Mouse (Mus musculus) embryonic facial prominence, embryonic 14.5 days (tissue): ENCODE measurements around the gene Ubiad1. TPM values are rescaled to one million over a fixed set of nuclear protein-coding genes. Genes with fewer than 3 reads are reported as not detected.

Experiments
- ATAC-seq: fragments of 200-750 bp; cut with Nextera tagmentation; 2 replicates; pipeline ENCODE4 v1.8.0; 2017; ENCODE audit warnings: low read depth, moderate number of reproducible peaks, moderate TSS enrichment
- DNase-seq: peaks from one replicate; pipeline ENCODE4 v3.0.0-alpha.2; 2015; ENCODE audit warnings: low spot score
- H3K27ac ChIP-seq: fragments of 300-500 bp; sonication (generic); replicated peaks from 2 replicates; pipeline ENCODE4 v1.5.1; 2014; ENCODE audit warnings: low read depth, mild to moderate bottlenecking, low read length, moderate library complexity
- H3K27me3 ChIP-seq: fragments of 300-500 bp; sonication (generic); replicated peaks from 2 replicates; pipeline ENCODE4 v1.6.1; 2014; ENCODE audit warnings: low read length; ENCODE audit not compliant: control insufficient read depth, insufficient read depth
- H3K36me3 ChIP-seq: fragments of 300-500 bp; sonication (generic); 2 replicates; pipeline ENCODE4 v1.6.1; 2014; ENCODE audit warnings: low read length, mixed read lengths; ENCODE audit not compliant: control insufficient read depth, insufficient read depth
- H3K4me1 ChIP-seq: fragments of 300-500 bp; sonication (generic); 2 replicates; pipeline ENCODE4 v1.6.1; 2014; ENCODE audit warnings: antibody characterized with exemption, low read length; ENCODE audit not compliant: control insufficient read depth, insufficient read depth
- H3K4me2 ChIP-seq: fragments of 300-500 bp; sonication (generic); 2 replicates; pipeline ENCODE4 v1.6.1; 2014; ENCODE audit warnings: low read depth, mild to moderate bottlenecking, low read length, moderate library complexity, mixed read lengths
- H3K4me3 ChIP-seq: fragments of 300-500 bp; sonication (generic); 2 replicates; pipeline ENCODE4 v1.5.1; 2014; ENCODE audit warnings: low read depth, mild to moderate bottlenecking, low read length
- H3K9ac ChIP-seq: fragments of 300-500 bp; sonication (generic); 2 replicates; pipeline ENCODE4 v1.6.1; 2014; ENCODE audit warnings: low read depth, mild to moderate bottlenecking, low read length, moderate library complexity, mixed read lengths
- H3K9me3 ChIP-seq: fragments of 300-500 bp; sonication (generic); 2 replicates; pipeline ENCODE4 v1.6.1; 2016; ENCODE audit warnings: low read length; ENCODE audit not compliant: control insufficient read depth
- WGBS: fragments of 180-500 bp; shearing (Covaris S2); extraction: QIAGEN DNeasy Blood & Tissue Kit; methylation state at CpG from one replicate; pipeline ENCODE4 v1.1.7; 2014; 5-methylcytosine and 5-hydroxymethylcytosine counted together
- polyA plus RNA-seq: library from polyadenylated mRNA; unstranded; fragments of >200 nt; fragmentation: Nextera tagmentation; extraction: Ambion mirVana; gene quantifications from 2 replicates; pipeline ENCODE4 v1.2.1, GENCODE M21; 2014

Ubiad1 gene
- polyA plus RNA-seq, 1 experiment from 2014 or later = 13.3 TPM

DNA sequence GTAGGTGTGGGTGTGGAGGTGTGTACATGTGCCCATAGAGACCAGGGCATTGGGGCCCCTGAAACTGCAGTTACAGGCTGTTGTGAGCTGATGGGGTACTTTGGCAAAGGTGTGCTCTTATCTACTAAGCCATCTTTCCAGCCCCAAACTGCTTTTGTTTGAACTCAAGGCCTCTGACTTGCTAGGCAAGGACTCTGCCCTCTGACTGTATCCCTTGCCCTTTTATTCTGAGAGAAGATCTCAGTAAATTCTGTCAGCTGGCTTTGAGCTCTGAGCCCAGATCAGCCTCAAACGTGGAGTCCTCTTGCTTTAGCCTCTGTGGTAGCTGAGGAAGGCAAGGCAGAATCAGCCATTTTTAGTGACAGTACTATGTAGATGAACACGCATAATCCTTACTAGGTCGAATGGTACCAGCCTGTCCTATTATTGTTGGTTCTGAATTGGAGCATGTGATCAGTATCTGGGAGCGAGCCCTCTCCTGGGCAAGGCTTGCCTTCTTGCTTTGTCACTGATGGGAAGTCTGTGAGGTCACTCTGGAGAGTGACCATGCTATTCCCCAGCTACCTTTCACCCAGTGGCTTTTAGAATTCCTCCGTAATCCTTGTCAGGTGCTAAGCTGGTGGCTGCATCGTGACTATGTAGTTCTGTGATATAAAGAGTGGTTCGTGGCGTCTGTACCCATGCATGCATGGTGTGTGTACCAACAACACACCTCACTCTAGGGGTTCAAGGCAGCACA, 28.0 kb upstream of the Ubiad1 start:
- Histone ChIP-seq H3K9me3 (no peaks in the 10 kb centered on the region), H3K27me3 (no peaks in the 10 kb centered on the region), H3K27ac (no peak overlapping the region), H3K4me2 (no peak overlapping the region), H3K9ac (no peak overlapping the region), H3K4me1 (no peaks in the 10 kb centered on the region), H3K36me3 (peaks cover 90% of the 10 kb centered on the region), H3K4me3 (no peak overlapping the region)
- 83% methylated on average over 8 of the region's 8 CpGs for WGBS
- DNase-seq (no peak), ATAC-seq (no peak)

DNA sequence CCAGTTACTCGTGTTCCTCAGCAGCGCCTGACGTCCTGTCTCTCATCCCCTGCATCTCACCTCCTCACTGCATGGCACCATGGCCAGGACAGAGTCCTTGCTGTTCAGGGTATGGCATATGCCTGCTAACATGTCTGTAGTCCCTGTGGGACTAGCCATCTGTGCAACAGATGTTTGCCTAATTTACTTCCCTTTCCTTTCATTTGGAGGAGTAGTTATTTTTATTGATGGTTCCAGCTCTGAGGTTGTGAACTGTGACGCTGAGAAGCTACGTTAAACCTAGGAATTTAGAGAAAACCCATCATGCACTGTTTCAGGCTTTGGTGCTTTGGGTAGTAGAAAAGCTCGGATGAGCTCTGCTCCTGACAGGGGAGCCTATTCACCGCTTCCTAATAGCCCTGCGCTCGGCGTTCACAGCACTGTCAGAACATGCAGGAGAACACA, 26.8 kb upstream of the Ubiad1 start:
- peak; percentile 36 for DNase-seq
- H3K36me3 ChIP-seq = peaks cover 88% of the 10 kb centered on the region
- no peaks in the 10 kb centered on the region for H3K4me1 ChIP-seq
- H3K27me3 ChIP-seq = no peaks in the 10 kb centered on the region
- no peak overlapping the region for H3K4me3 ChIP-seq
- no peaks in the 10 kb centered on the region for H3K9me3 ChIP-seq
- 56% methylated on average over 10 of the region's 10 CpGs for WGBS
- H3K27ac ChIP-seq = peak overlapping the region; percentile 25
- ATAC-seq = peak; percentile 62
- H3K9ac ChIP-seq = no peak overlapping the region
- H3K4me2 ChIP-seq = no peak overlapping the region

DNA sequence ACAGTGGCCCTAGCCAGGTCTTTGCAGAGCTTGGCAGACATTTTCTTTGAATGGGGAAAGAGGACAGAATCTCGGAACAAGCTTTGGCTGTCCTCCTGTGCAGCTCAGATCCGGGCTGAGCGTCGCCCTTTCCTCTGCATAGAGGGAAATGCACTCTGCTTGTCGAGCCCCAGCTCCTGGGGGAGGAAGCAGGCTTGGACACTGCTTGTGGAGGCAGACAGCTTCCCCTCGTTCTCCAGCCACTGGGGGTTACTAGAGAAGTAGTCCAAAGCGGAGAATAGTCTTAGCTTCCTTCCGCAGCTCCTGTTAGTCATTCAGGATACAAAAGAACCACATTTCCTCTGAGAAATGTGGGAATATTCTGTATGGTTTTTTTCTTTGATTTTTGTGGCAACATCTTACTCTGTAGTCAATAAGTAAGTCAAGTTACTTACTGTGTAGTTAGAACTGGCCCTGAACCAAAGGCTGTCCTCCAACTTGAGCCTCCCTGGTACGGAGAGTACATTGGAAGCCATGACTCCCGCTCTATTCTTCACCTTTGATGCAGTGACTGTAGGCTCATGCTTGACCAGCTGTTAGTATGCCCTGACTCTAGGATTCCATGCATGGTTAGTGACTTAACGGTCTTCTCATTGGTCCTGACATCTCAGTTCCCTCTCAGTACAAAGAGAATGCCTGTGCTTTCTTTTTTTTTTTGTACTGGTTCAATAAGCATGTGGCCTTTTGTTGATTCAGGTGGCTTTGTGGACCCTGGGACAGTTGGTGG, 25.1 kb upstream of the Ubiad1 start:
- Histone ChIP-seq H3K9me3 (no peaks in the 10 kb centered on the region), H3K4me3 (no peak overlapping the region), H3K4me1 (no peaks in the 10 kb centered on the region), H3K27ac (no peak overlapping the region), H3K4me2 (no peak overlapping the region), H3K36me3 (peaks cover 88% of the 10 kb centered on the region), H3K9ac (no peak overlapping the region), H3K27me3 (no peaks in the 10 kb centered on the region)
- 85% methylated on average over 11 of the region's 11 CpGs for WGBS
- no peak for ATAC-seq
- no peak for DNase-seq

DNA sequence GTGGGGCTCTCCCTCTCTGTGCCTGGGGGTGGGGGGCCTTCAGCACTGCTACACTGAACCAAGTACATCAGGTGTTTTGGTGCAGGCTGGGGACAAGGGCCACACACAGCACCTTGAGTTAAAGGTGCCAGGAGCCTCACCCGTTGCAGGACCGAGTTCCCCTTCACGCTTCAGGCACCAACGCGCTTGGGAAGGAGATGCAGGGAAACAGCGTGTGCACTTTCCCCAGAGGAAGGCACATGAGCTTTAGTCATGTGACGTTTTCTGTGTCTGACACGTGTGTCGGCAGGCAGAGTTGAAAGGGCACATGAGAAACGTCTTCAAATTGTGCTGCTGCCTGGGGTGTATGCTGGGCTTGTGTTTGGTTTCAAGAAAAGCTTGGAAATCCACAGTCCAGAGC, 23.8 kb upstream of the Ubiad1 start:
- no peaks in the 10 kb centered on the region for H3K9me3 ChIP-seq
- H3K9ac ChIP-seq = no peak overlapping the region
- no peak overlapping the region for H3K27ac ChIP-seq
- WGBS = 82% methylated on average over 10 of the region's 10 CpGs
- peaks cover 95% of the 10 kb centered on the region for H3K36me3 ChIP-seq
- H3K4me2 ChIP-seq = no peak overlapping the region
- ATAC-seq (no peak), DNase-seq (no peak)
- no peaks in the 10 kb centered on the region for H3K27me3 ChIP-seq
- H3K4me1 ChIP-seq = no peaks in the 10 kb centered on the region
- H3K4me3 ChIP-seq = no peak overlapping the region

DNA sequence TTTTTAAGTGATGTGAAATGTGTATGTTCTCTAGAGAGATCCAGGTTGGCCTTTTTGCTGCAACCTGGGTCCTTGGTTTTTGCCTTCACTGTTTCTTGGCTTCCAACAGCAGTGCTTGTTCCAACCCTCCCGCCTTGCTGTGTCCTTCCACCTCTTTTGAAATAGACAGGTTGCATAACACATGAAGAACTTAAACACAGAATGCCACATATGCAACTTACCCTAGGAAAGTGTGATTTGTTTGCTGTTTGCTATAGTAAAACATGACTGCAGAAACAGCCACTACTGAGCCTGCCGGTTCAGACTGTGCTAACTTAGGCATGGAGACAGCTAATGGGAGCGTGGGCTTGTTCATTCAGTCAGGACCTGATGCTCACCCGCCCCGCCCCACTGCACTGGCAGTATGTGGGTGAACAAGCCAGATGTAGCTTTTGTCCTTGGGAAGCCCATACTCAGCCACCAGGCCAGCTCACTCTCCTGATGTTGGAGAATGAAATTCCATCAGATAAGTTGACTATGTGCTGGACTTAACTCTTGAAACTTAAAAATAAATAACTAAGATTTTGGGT, 22.0 kb upstream of the Ubiad1 start:
- Histone ChIP-seq H3K27me3 (no peaks in the 10 kb centered on the region), H3K9me3 (no peaks in the 10 kb centered on the region), H3K36me3 (peaks cover 93% of the 10 kb centered on the region), H3K4me3 (no peak overlapping the region), H3K9ac (no peak overlapping the region), H3K4me1 (no peaks in the 10 kb centered on the region), H3K4me2 (no peak overlapping the region), H3K27ac (no peak overlapping the region)
- WGBS = 96% methylated on average over 5 of the region's 5 CpGs
- ATAC-seq (no peak), DNase-seq (no peak)

DNA sequence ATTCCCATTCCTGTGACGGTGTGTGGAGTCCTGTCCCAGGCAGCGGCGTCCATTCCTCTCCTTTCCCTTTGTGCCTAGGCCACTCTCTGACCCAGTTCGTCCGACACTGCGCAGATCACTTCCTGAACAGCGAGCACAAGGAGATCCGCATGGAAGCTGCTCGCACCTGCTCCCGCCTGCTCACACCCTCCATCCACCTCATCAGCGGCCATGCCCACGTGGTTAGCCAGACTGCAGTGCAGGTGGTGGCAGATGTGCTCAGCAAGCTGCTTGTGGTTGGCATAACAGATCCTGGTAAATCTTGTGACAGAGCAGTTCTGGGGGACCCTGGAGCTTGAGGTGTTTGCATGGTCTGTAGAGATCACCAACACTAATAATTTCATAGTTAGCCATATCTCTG, 20.3 kb upstream of the Ubiad1 start:
- Histone ChIP-seq H3K27me3 (no peaks in the 10 kb centered on the region), H3K36me3 (peaks cover 91% of the 10 kb centered on the region), H3K27ac (no peak overlapping the region), H3K4me1 (no peaks in the 10 kb centered on the region), H3K4me2 (no peak overlapping the region), H3K9me3 (no peaks in the 10 kb centered on the region), H3K4me3 (no peak overlapping the region), H3K9ac (no peak overlapping the region)
- ATAC-seq = no peak
- 94% methylated on average over 12 of the region's 12 CpGs for WGBS
- no peak for DNase-seq

DNA sequence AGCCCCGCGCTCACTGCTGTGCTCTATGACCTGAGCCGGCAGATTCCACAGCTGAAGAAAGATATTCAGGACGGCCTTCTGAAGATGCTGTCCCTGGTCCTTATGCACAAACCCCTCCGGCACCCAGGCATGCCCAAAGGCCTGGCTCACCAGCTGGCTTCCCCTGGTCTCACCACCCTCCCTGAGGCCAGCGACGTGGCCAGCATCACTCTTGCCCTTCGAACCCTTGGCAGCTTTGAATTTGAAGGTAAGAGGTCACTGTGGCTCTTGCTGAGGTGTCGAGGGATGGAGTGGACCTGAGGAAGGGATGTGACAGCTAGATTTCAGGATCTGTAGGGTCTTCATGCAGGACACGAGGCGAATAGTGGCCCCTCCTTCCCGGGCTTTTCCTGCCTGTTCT, 19.7 kb upstream of the Ubiad1 start:
- DNase-seq (no peak), ATAC-seq (no peak)
- no peak overlapping the region for H3K27ac ChIP-seq
- peaks cover 91% of the 10 kb centered on the region for H3K36me3 ChIP-seq
- H3K4me2 ChIP-seq = no peak overlapping the region
- H3K9me3 ChIP-seq = no peaks in the 10 kb centered on the region
- no peaks in the 10 kb centered on the region for H3K4me1 ChIP-seq
- H3K27me3 ChIP-seq = no peaks in the 10 kb centered on the region
- H3K9ac ChIP-seq = no peak overlapping the region
- H3K4me3 ChIP-seq = no peak overlapping the region
- WGBS = 96% methylated on average over 11 of the region's 12 CpGs

DNA sequence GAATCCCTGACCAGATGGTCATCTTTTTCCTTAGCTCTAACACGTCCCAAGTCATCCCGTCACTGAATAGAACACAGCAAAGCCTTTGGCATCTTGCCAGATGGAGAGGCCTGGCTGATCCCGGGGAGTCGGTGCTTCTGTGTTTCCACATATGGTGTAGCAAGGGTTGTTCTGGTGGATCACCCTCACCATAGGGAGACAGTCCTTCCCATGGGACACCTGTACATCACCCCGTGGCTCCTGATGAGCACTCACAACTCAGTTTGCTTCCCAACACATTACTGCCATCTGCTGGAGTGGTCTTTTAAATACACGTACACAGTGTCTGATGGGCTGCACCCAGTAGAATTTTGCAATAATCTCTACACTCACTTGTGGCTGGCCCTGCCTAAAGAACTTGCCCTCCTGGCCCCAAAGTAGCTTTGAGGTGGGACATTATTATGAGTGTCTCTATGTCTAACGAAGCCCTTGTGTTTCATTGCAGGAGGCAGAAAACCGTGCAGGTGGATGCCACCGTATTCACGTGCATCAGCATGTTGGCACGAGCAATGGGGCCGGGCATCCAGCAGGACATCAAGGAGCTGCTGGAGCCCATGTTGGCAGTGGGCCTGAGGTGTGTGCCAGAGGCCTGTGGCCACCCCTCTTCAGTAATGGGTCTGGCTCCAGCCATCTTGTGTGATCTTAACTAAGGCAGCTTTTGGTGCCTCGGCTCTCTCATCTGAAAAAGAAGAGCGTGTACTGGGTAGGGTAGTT, 18.8 kb upstream of the Ubiad1 start:
- H3K9me3 ChIP-seq = no peaks in the 10 kb centered on the region
- H3K27me3 ChIP-seq = no peaks in the 10 kb centered on the region
- no peak overlapping the region for H3K9ac ChIP-seq
- no peaks in the 10 kb centered on the region for H3K4me1 ChIP-seq
- DNase-seq = peak; percentile 28
- peaks cover 91% of the 10 kb centered on the region for H3K36me3 ChIP-seq
- H3K27ac ChIP-seq = no peak overlapping the region
- ATAC-seq = 0 out of 2 replicates have a peak, but pooled peaks have one; percentile 2
- WGBS = 75% methylated on average over 14 of the region's 14 CpGs
- no peak overlapping the region for H3K4me3 ChIP-seq
- H3K4me2 ChIP-seq = no peak overlapping the region
